Mouse (Mus musculus): ENCODE data around the gene Ints2.

The Ints2 gene

DNA sequence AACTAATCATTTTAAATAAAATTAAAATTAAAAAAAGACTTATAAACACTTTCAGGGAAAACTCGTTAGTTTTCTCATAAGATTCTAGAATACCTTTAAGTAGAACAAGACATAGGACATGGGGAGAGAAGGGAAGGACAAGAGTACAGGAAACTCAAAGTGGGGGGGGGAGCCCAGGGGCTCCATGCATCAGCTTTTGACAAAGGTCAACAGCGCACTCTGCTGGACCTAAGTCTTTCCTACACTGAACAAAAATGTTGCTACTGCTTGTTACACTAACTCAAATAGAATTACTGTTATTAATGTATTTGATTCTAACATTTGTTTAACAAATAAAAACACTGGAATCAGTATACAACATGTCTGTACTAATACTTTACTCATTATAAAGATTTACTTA is 83.2 kb downstream of the Ints2 start:
- ATAC-seq (ENCODE audit: low TSS enrichment) = no peak

DNA sequence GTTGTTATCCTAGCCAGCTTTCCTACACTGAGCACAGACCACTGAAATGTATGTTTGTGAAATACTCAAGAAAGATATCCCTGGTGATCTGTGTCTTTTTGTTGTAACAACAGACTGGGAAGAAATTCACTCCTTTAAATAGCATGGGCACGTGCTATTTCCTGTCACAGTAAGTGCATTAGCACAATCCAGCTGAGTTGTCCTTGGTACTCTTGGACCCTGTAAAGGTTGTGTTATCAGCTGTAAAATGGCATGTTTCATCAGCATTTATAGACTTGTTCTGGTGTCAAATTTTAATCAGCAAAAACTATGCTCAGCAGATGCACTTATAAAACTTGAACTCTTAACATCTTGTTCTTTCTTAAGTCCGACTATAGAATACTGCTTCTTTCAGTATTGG is 86.6 kb downstream of the Ints2 start:
- ATAC-seq (ENCODE audit: low TSS enrichment) = no peak
